Mouse (Mus musculus): ENCODE data around the gene Olfr1381. TPM values are rescaled to one million over a fixed set of nuclear protein-coding genes. Genes with fewer than 3 reads are reported as not detected.

Olfr1381 gene
- polyA plus RNA-seq, 1 experiment from 2014 or later: not detected

Other genes starting within 250 kb of the Olfr1381 start
- not detected in 2 replicates for gene Olfr10, start 238.7 kb upstream of the Olfr1381 start, polyA plus RNA-seq (2015; fragmentation: Nextera tagmentation; extraction: Ambion mirVana)
- gene Olfr1391, start 220.7 kb upstream of the Olfr1381 start, polyA plus RNA-seq (2015; fragmentation: Nextera tagmentation; extraction: Ambion mirVana): 0.08 TPM in 1 of 2 replicates, not detected in the other
- not detected in 2 replicates for gene Olfr1390, start 208.3 kb upstream of the Olfr1381 start, polyA plus RNA-seq (2015; fragmentation: Nextera tagmentation; extraction: Ambion mirVana)
- gene Olfr1389, start 120.4 kb upstream of the Olfr1381 start, polyA plus RNA-seq (2015; fragmentation: Nextera tagmentation; extraction: Ambion mirVana): 0.05 TPM in 1 of 2 replicates, not detected in the other
- gene Olfr1388, start 106.8 kb upstream of the Olfr1381 start, polyA plus RNA-seq (2015; fragmentation: Nextera tagmentation; extraction: Ambion mirVana): 0.12 TPM in 2 replicates
- 0.23 TPM in 1 of 2 replicates, not detected in the other for gene Olfr1387, start 88.1 kb upstream of the Olfr1381 start, polyA plus RNA-seq (2015; fragmentation: Nextera tagmentation; extraction: Ambion mirVana)
- 0.19 TPM in 1 of 2 replicates, not detected in the other for gene Olfr1386, start 78.4 kb upstream of the Olfr1381 start, polyA plus RNA-seq (2015; fragmentation: Nextera tagmentation; extraction: Ambion mirVana)
- gene Olfr1385, start 54.4 kb upstream of the Olfr1381 start, polyA plus RNA-seq (2015; fragmentation: Nextera tagmentation; extraction: Ambion mirVana): not detected in 2 replicates
- not detected in 2 replicates for gene Olfr1384, start 36.7 kb upstream of the Olfr1381 start, polyA plus RNA-seq (2015; fragmentation: Nextera tagmentation; extraction: Ambion mirVana)
- 0.12 TPM in 1 of 2 replicates, not detected in the other for gene Olfr1383, start 23.8 kb upstream of the Olfr1381 start, polyA plus RNA-seq (2015; fragmentation: Nextera tagmentation; extraction: Ambion mirVana)
- gene Olfr1382, start 15.2 kb upstream of the Olfr1381 start, polyA plus RNA-seq (2015; fragmentation: Nextera tagmentation; extraction: Ambion mirVana): not detected in 2 replicates
- gene Olfr1380, start 13.4 kb downstream of the Olfr1381 start, polyA plus RNA-seq (2015; fragmentation: Nextera tagmentation; extraction: Ambion mirVana): 0.11 TPM in 1 of 2 replicates, not detected in the other
- 5.5 and 5.9 TPM in 2 replicates for gene Flt4, start 65.8 kb downstream of the Olfr1381 start, polyA plus RNA-seq (2015; fragmentation: Nextera tagmentation; extraction: Ambion mirVana)
- gene Scgb3a1, start 120.2 kb downstream of the Olfr1381 start, polyA plus RNA-seq (2015; fragmentation: Nextera tagmentation; extraction: Ambion mirVana): not detected in 2 replicates
- 54.8 TPM in 2 replicates for gene Cnot6, start 169.3 kb downstream of the Olfr1381 start, polyA plus RNA-seq (2015; fragmentation: Nextera tagmentation; extraction: Ambion mirVana)